Mouse (Mus musculus) ES-E14 (cell line): ENCODE results near the gene Rabgap1l. TPM values are rescaled to one million over a fixed set of nuclear protein-coding genes. Genes with fewer than 3 reads are reported as not detected.

Experiments used
- DNase-seq: peaks from one replicate; pipeline ENCODE4 v3.0.0-alpha.2; 2013; ENCODE audit warnings: low read depth, low spot score
- H3K27ac ChIP-seq: 2 replicates; pipeline ENCODE4 v1.5.1; 2012; ENCODE audit warnings: low read depth, mild to moderate bottlenecking, low read length, moderate library complexity, mixed read lengths; ENCODE audit not compliant: poor library complexity, insufficient read depth, severe bottlenecking
- H3K36me3 ChIP-seq: 2 replicates; pipeline ENCODE4 v1.6.1; 2012; ENCODE audit warnings: mild to moderate bottlenecking, low read length, moderate library complexity, mixed read lengths; ENCODE audit not compliant: control insufficient read depth, poor library complexity, insufficient read depth, severe bottlenecking
- H3K4me1 ChIP-seq, 2 experiments: fragments of 150-350 bp in 1 of 2; sonication (generic) in 1 of 2; 2 replicates each; pipeline ENCODE4 v1.6.1; 2012; ENCODE audit warnings: low read length in 2 of 2, mild to moderate bottlenecking in 1 of 2, mixed read lengths in 1 of 2; ENCODE audit not compliant: control insufficient read depth in 2 of 2, insufficient read depth in 2 of 2, poor library complexity in 1 of 2
- H3K4me3 ChIP-seq, 2 experiments: fragments of 150-350 bp in 1 of 2; sonication (generic) in 1 of 2; 2 replicates each; pipeline ENCODE4 v1.5.1; 2012; ENCODE audit warnings: low read length in 2 of 2, low read depth in 1 of 2, mild to moderate bottlenecking in 1 of 2, mixed read lengths in 1 of 2; ENCODE audit not compliant: insufficient read depth in 1 of 2, poor library complexity in 1 of 2, severe bottlenecking in 1 of 2
- H3K9ac ChIP-seq: 2 replicates; pipeline ENCODE4 v1.6.1; 2012; ENCODE audit warnings: low read depth, mild to moderate bottlenecking, low read length, mixed read lengths; ENCODE audit not compliant: poor library complexity, insufficient read depth, severe bottlenecking
- H3K9me3 ChIP-seq: fragments of 150-350 bp; sonication (generic); 2 replicates; pipeline ENCODE4 v1.6.1; 2012; ENCODE audit warnings: low read depth, mild to moderate bottlenecking, low read length; ENCODE audit not compliant: control insufficient read depth, insufficient read depth
- CHD2 ChIP-seq: IDR thresholded peaks from 2 replicates; pipeline ENCODE4 v1.6.1; 2014; ENCODE audit warnings: mild to moderate bottlenecking, low read depth, low read length, inconsistent platforms
- HCFC1 ChIP-seq: IDR thresholded peaks from 2 replicates; pipeline ENCODE4 v1.6.1; 2012; ENCODE audit warnings: low read length, inconsistent platforms, borderline replicate concordance; ENCODE audit not compliant: insufficient read depth
- MAFK ChIP-seq: IDR thresholded peaks from 2 replicates; pipeline ENCODE4 v1.6.1; 2014; ENCODE audit warnings: mild to moderate bottlenecking, low read depth, low read length, inconsistent platforms; ENCODE audit not compliant: insufficient read depth
- ZC3H11A ChIP-seq: IDR thresholded peaks from 2 replicates; pipeline ENCODE4 v1.6.1; 2012; ENCODE audit warnings: low read depth, mild to moderate bottlenecking, inconsistent platforms, low read length, borderline replicate concordance
- ZNF384 ChIP-seq: IDR thresholded peaks from 2 replicates; pipeline ENCODE4 v1.6.1; 2012; ENCODE audit warnings: low read depth, low read length, inconsistent platforms
- in situ Hi-C, 2 experiments: fragments of 600-800 bp; cut with MboI; formaldehyde crosslinking; loops; one replicate each; pipeline ENCODE4 v1.15.1; 2025; ENCODE audit warnings: low sequenced_read_pairs in 2 of 2, inconsistent platforms in 1 of 2; ENCODE audit not compliant: unreplicated experiment in 2 of 2
- total RNA-seq: library from RNA; depleted of rRNA; stranded (reverse); fragments of 300-350 nt; gene quantifications from 2 replicates; pipeline ENCODE4 v1.2.3, GENCODE M21; 2012

Gene Rabgap1l
- total RNA-seq, 1 experiment = 10.3 TPM

DNA sequence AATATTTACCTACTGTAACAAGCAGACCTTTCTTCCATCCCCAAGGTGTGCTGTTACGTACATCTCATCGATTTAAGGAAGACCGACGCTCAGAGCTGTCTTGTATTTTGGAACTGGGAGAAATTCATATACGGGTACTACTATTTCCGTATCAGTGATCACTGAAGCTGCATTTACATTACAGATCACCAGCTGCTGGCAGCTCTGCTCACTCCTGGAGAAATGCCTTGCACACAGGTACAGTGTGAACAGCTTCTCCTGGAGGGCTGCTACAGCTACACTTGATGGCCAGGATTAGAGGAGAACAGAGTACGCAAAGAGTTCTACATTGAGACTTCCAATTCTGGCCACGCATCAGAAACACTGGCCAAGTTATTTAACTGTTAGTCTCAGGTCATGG is 257.4 kb downstream of the Rabgap1l start:
- Histone ChIP-seq H3K9me3 (no peaks in the 10 kb centered on the region), H3K36me3 (no peaks in the 10 kb centered on the region), H3K27ac (no peak overlapping the region), H3K4me3 (no peak overlapping the region), H3K4me1 (no peaks in the 10 kb centered on the region), H3K9ac (no peak overlapping the region)
- in situ Hi-C loops = no loop called here
- DNase-seq = no peak
- TF ChIP-seq CHD2 (no peak), HCFC1 (no peak), ZC3H11A (no peak), ZNF384 (no peak)

GRCm38 (mm10) chr1:160534571-160535335 is 258.3 kb downstream of the Rabgap1l start:
- Histone ChIP-seq H3K9me3 (no peaks in the 10 kb centered on the region), H3K27ac (no peak overlapping the region), H3K36me3 (no peaks in the 10 kb centered on the region), H3K4me3 (no peak overlapping the region), H3K9ac (no peak overlapping the region), H3K4me1 (no peaks in the 10 kb centered on the region)
- in situ Hi-C loops = no loop called here
- TF ChIP-seq ZC3H11A (no peak), CHD2 (no peak), HCFC1 (no peak), ZNF384 (no peak), MAFK (no peak)
- no peak for DNase-seq

DNA sequence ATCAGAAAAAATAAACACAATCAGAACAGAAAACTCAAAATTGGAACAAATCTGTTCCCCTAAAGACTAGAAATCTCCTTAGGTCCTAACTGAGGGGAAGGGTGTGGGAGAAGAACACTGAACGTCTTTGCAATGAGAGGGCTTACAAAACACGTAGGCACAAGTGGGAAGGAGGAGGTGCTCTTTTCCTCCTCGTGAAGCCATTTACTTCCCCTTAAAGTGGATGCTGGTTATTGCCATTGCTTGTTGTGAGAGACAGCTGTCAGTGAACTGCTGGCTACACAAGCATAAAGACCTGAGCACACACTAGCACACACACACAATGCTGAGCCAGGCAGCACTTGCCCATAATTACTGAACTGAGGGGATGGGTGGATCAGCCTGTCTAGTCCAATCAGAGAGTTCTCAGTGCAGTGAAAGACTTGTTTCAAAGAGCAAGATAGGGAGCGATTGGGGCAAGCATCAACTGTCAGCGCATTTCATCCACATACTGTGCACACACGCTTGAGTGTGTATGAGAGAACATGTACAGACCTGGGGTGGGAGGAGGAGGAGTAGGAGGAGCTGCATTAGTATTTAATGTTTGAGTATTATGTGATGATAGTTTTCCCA is 259.7 kb downstream of the Rabgap1l start:
- Histone ChIP-seq H3K4me3 (no peak overlapping the region), H3K9me3 (no peaks in the 10 kb centered on the region), H3K36me3 (no peaks in the 10 kb centered on the region), H3K27ac (no peak overlapping the region), H3K9ac (no peak overlapping the region), H3K4me1 (no peaks in the 10 kb centered on the region)
- DNase-seq = no peak
- in situ Hi-C loops = no loop called here
- no peak for TF ChIP-seq ZNF384
- TF ChIP-seq HCFC1 = no peak
- TF ChIP-seq ZC3H11A = no peak

DNA sequence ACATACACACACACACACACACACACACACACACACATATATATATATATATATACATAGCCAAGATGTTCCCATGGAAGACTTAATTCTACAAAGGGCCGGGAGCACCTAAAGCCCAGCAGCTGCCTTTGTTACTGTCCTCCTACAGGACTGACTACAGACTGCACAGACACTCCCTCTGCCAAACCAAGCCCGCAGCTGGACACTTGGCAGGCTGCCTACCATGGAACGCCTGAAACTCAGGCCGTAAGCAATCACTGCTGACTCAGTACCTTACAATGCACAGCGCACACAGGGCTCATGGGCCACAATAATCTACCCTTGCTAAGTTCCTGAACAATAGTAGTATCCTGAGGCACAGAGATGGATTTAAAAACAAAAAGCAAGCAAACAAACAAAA is 261.6 kb downstream of the Rabgap1l start:
- Histone ChIP-seq H3K9me3 (no peaks in the 10 kb centered on the region), H3K27ac (no peak overlapping the region), H3K4me3 (no peak overlapping the region), H3K4me1 (no peaks in the 10 kb centered on the region), H3K9ac (no peak overlapping the region), H3K36me3 (no peaks in the 10 kb centered on the region)
- TF ChIP-seq HCFC1 (no peak), CHD2 (no peak), MAFK (no peak), ZC3H11A (no peak), ZNF384 (no peak)
- DNase-seq = no peak
- in situ Hi-C loops = no loop called here

DNA sequence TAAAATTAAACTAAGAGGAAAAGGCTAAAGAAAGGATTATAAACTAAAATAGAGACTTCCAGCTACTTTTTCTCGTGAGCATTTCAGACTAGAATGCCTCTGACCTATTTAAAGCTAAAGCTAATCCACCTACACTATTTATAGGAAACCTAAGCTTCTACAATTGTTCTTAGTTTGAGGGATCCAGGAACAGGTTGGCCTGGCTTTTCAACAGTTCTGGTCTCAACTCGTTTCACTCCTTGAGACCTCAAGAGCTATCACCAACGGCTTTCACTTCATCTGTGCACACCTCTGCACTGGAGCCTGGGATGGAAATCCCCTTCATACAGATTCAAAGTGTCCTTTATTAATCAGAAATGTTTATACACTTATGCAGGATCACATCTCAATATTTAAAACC is 271.1 kb downstream of the Rabgap1l start:
- H3K4me3 ChIP-seq = no peak overlapping the region
- TF ChIP-seq ZNF384 = no peak
- no peak for TF ChIP-seq CHD2
- TF ChIP-seq MAFK = no peak
- TF ChIP-seq ZC3H11A = no peak
- TF ChIP-seq HCFC1 = no peak
- no peak overlapping the region for H3K9ac ChIP-seq
- no peaks in the 10 kb centered on the region for H3K36me3 ChIP-seq
- no peak for DNase-seq
- H3K27ac ChIP-seq = no peak overlapping the region
- H3K9me3 ChIP-seq = no peaks in the 10 kb centered on the region
- no peaks in the 10 kb centered on the region; a peak in 1 of 4 replicates for H3K4me1 ChIP-seq
- in situ Hi-C loops = no loop called here
